Mouse (Mus musculus) activated CD4-positive, CD25-positive, alpha-beta regulatory T cell, adult 4 months (primary cell): Measurements from ENCODE around the gene Asic5. TPM values are rescaled to one million over a fixed set of nuclear protein-coding genes. Genes with fewer than 3 reads are reported as not detected.

ENCODE experiments used
- polyA plus RNA-seq, 2 experiments: library from polyadenylated mRNA; unstranded; fragments of 100-300 nt; shearing (Covaris generic); gene quantifications; one replicate each; pipeline ENCODE4 v1.2.1; 2017

Gene Asic5
- polyA plus RNA-seq, 2 experiments from 2014 or later = not detected

Other genes with a start within 250 kb of the Asic5 start
- 10 to 100 TPM; 43.3 to 48.1 TPM for gene Ctso, start 49.7 kb upstream of the Asic5 start, polyA plus RNA-seq
- under 1 TPM; 0.18 to 0.87 TPM for gene Tdo2, start 6.1 kb upstream of the Asic5 start, polyA plus RNA-seq
- 1 to 10 TPM; 4.7 to 5.2 TPM for gene Gucy1b1, start 92.4 kb downstream of the Asic5 start, polyA plus RNA-seq
- 1 to 10 TPM; 5.6 to 6.1 TPM for gene Gucy1a1, start 163.5 kb downstream of the Asic5 start, polyA plus RNA-seq